Mouse (Mus musculus): ENCODE measurements around the gene Olfr1428.
"Not testable (repeated sequence)": the region's sequence is repeated elsewhere in the genome, so short reads cannot be mapped to it uniquely, and the experiment has no call there.

DNA sequence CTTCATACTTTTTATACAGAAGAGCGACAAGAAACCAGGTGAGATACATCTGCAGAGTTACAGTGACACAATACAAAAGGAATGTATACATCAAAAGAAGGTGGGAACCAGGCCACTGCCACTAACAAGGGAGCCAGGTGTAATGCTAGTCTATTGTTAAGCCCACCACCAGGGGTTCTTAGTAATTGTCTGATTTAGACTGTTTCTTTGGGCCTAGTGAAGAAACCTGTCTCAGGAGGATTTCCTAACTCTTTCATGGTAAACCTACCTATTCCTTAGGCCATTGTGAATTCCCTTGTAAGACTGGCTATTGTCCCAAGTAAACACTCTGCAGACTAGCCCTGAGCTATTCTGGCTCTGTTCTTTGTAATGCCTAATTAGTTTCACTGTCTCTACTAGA, 46.2 kb downstream of the Olfr1428 start:
- not testable (repeated sequence) for TF ChIP-seq CTCF (IDR thresholded peaks at IDR 0.05; ENCODE audit: control insufficient read depth, insufficient read depth, insufficient read length); USF1 (IDR thresholded peaks at IDR 0.05; ENCODE audit: low read depth); MYOD1 (IDR thresholded peaks at IDR 0.05; ENCODE audit: control insufficient read depth, insufficient read length, low read depth); MYOG (IDR thresholded peaks at IDR 0.05; ENCODE audit: control insufficient read depth, extremely low read depth, insufficient read length)
